Mouse (Mus musculus) subcutaneous adipose tissue, adult 2 months (tissue): Measurements from ENCODE around the gene Cxcl17. TPM values are rescaled to one million over a fixed set of nuclear protein-coding genes. Genes with fewer than 3 reads are reported as not detected.

ENCODE experiments used
- polyA plus RNA-seq: library from polyadenylated mRNA; depleted of rRNA; stranded (reverse); fragments of >200 nt; gene quantifications from 2 replicates; pipeline ENCODE4 v1.2.3, GENCODE M21; 2012; ENCODE audit warnings: low replicate concordance; rRNA removed

Gene Cxcl17
- 0.17 and 33.5 TPM in 2 replicates for polyA plus RNA-seq

GRCm38 (mm10) chr7:25412833-25413441 lies at the start of gene Cxcl17:
Gene Cxcl17, minus strand, starts transcription at chr7:25412886.

GRCm38 (mm10) chr7:25398610-25399009 lies 14.1 kb downstream of the Cxcl17 start, which contains the start of gene Lipe:
Gene Lipe, minus strand, starts transcription at chr7:25398710.

GRCm38 (mm10) chr7:25369058-25369749 lies 43.5 kb downstream of the Cxcl17 start, which contains the start of gene Cnfn:
Gene Cnfn, minus strand, starts transcription at chr7:25369724.

Other genes starting within 250 kb of the Cxcl17 start
- 1.4 and 3.7 TPM in 2 replicates for gene Pou2f2, start 233.2 kb downstream of the Cxcl17 start, polyA plus RNA-seq
- 18.8 and 21.7 TPM in 2 replicates for gene Dedd2, start 192.3 kb downstream of the Cxcl17 start, polyA plus RNA-seq
- 8.3 and 13.8 TPM in 2 replicates for gene Zfp526, start 191.5 kb downstream of the Cxcl17 start, polyA plus RNA-seq
- 97.7 and 141 TPM in 2 replicates for gene Gsk3a, start 175.0 kb downstream of the Cxcl17 start, polyA plus RNA-seq
- 14.5 and 48.6 TPM in 2 replicates for gene Erf, start 162.1 kb downstream of the Cxcl17 start, polyA plus RNA-seq
- gene Cic, start 145.2 kb downstream of the Cxcl17 start, polyA plus RNA-seq = 48.8 and 107 TPM in 2 replicates
- gene Pafah1b3, start 114.9 kb downstream of the Cxcl17 start, polyA plus RNA-seq = 8.8 and 65.1 TPM in 2 replicates
- 0.13 TPM in 1 of 2 replicates, not detected in the other for gene Prr19, start 111.5 kb downstream of the Cxcl17 start, polyA plus RNA-seq
- gene Tmem145, start 106.8 kb downstream of the Cxcl17 start, polyA plus RNA-seq = 0.10 TPM in 1 of 2 replicates, not detected in the other
- 43.2 and 55.7 TPM in 2 replicates for gene Megf8, start 95.7 kb downstream of the Cxcl17 start, polyA plus RNA-seq
- gene Cnfn, start 43.2 kb downstream of the Cxcl17 start, polyA plus RNA-seq = not detected in 2 replicates
- gene Lipe, start 14.2 kb downstream of the Cxcl17 start, polyA plus RNA-seq = 510 and 1,790 TPM in 2 replicates
- gene Ceacam1, start 64.7 kb upstream of the Cxcl17 start, polyA plus RNA-seq = 13.7 and 21.6 TPM in 2 replicates
- gene Ceacam2, start 127.0 kb upstream of the Cxcl17 start, polyA plus RNA-seq = 0.14 and 0.29 TPM in 2 replicates
- gene Erich4, start 203.0 kb upstream of the Cxcl17 start, polyA plus RNA-seq = 0.18 TPM in 1 of 2 replicates, not detected in the other
- gene Dmac2, start 206.5 kb upstream of the Cxcl17 start, polyA plus RNA-seq = 33.4 and 43.7 TPM in 2 replicates
- 16.1 and 17.9 TPM in 2 replicates for gene B3gnt8, start 213.8 kb upstream of the Cxcl17 start, polyA plus RNA-seq
- 292 and 459 TPM in 2 replicates for gene Bckdha, start 246.1 kb upstream of the Cxcl17 start, polyA plus RNA-seq
- 72.4 and 79.6 TPM in 2 replicates for gene Exosc5, start 246.3 kb upstream of the Cxcl17 start, polyA plus RNA-seq